Mouse (Mus musculus): ENCODE data around the gene Lsamp. TPM values are rescaled to one million over a fixed set of nuclear protein-coding genes. Genes with fewer than 3 reads are reported as not detected.

Lsamp gene
- polyA plus RNA-seq, 1 experiment from 2014 or later: 3.1 TPM

- 10% methylated on average over 2 of the region's 2 CpGs for WGBS
- Histone ChIP-seq H3K4me1 (ENCODE audit: control insufficient read depth, insufficient read depth, low read length) (no peaks in the 10 kb centered on the region), H3K36me3 (ENCODE audit: control insufficient read depth, insufficient read depth, low read length) (no peaks in the 10 kb centered on the region)
Measured at GRCm38 (mm10) chr16:41244711-41245110, 1260.5 kb downstream of the Lsamp start.

GRCm38 (mm10) chr16:41258145-41259035 is 1274.2 kb downstream of the Lsamp start:
- H3K36me3 ChIP-seq (ENCODE audit: control insufficient read depth, insufficient read depth, low read length): no peaks in the 10 kb centered on the region
- H3K9ac ChIP-seq (ENCODE audit: low read depth, low read length): no peak overlapping the region
- H3K27me3 ChIP-seq (replicated peaks; ENCODE audit: control insufficient read depth, insufficient read depth, low read length): no peaks in the 10 kb centered on the region
- H3K27ac ChIP-seq (ENCODE audit: low read length): no peak overlapping the region
- no peaks in the 10 kb centered on the region for H3K9me3 ChIP-seq (ENCODE audit: control insufficient read depth, low read length)
- H3K4me2 ChIP-seq (ENCODE audit: low read depth, low read length): no peak overlapping the region
- H3K4me3 ChIP-seq (ENCODE audit: low read length): no peak overlapping the region
- no peaks in the 10 kb centered on the region for H3K4me1 ChIP-seq (ENCODE audit: control insufficient read depth, insufficient read depth, low read length)
- 51% methylated on average over 12 of the region's 12 CpGs for WGBS
- ATAC-seq: no peak

More at GRCm38 (mm10) chr16:41244711-41245110, 1260.5 kb downstream of the Lsamp start:
- ATAC-seq: no peak
- Histone ChIP-seq H3K27ac (ENCODE audit: low read length) (no peak overlapping the region), H3K27me3 (replicated peaks; ENCODE audit: control insufficient read depth, insufficient read depth, low read length) (no peaks in the 10 kb centered on the region), H3K4me2 (ENCODE audit: low read depth, low read length) (no peak overlapping the region), H3K9ac (ENCODE audit: low read depth, low read length) (no peak overlapping the region), H3K4me3 (ENCODE audit: low read length) (no peak overlapping the region), H3K9me3 (ENCODE audit: control insufficient read depth, low read length) (no peaks in the 10 kb centered on the region)

GRCm38 (mm10) chr16:41275999-41276671 is 1292.0 kb downstream of the Lsamp start:
- 88% methylated on average over 2 of the region's 2 CpGs for WGBS
- no peak overlapping the region for H3K4me3 ChIP-seq (ENCODE audit: low read length)
- no peaks in the 10 kb centered on the region for H3K4me1 ChIP-seq (ENCODE audit: control insufficient read depth, insufficient read depth, low read length)
- H3K4me2 ChIP-seq (ENCODE audit: low read depth, low read length): no peak overlapping the region
- no peak for ATAC-seq
- no peaks in the 10 kb centered on the region for H3K9me3 ChIP-seq (ENCODE audit: control insufficient read depth, low read length)
- no peaks in the 10 kb centered on the region for H3K36me3 ChIP-seq (ENCODE audit: control insufficient read depth, insufficient read depth, low read length)
- no peak overlapping the region for H3K9ac ChIP-seq (ENCODE audit: low read depth, low read length)
- no peak overlapping the region for H3K27ac ChIP-seq (ENCODE audit: low read length)
- H3K27me3 ChIP-seq (replicated peaks; ENCODE audit: control insufficient read depth, insufficient read depth, low read length): no peaks in the 10 kb centered on the region

- Histone ChIP-seq H3K36me3 (ENCODE audit: control insufficient read depth, insufficient read depth, low read length) (no peaks in the 10 kb centered on the region), H3K27ac (ENCODE audit: low read length) (no peak overlapping the region), H3K4me2 (ENCODE audit: low read depth, low read length) (no peak overlapping the region), H3K4me1 (ENCODE audit: control insufficient read depth, insufficient read depth, low read length) (no peaks in the 10 kb centered on the region), H3K4me3 (ENCODE audit: low read length) (no peak overlapping the region), H3K27me3 (replicated peaks; ENCODE audit: control insufficient read depth, insufficient read depth, low read length) (no peaks in the 10 kb centered on the region), H3K9me3 (ENCODE audit: control insufficient read depth, low read length) (no peaks in the 10 kb centered on the region), H3K9ac (ENCODE audit: low read depth, low read length) (no peak overlapping the region)
- WGBS: 63% methylated on average over 3 of the region's 3 CpGs
- no peak for ATAC-seq
Measured at GRCm38 (mm10) chr16:41317992-41318391, 1333.8 kb downstream of the Lsamp start.

- Histone ChIP-seq H3K27ac (ENCODE audit: low read length) (no peak overlapping the region), H3K9ac (ENCODE audit: low read depth, low read length) (no peak overlapping the region), H3K27me3 (replicated peaks; ENCODE audit: control insufficient read depth, insufficient read depth, low read length) (no peaks in the 10 kb centered on the region), H3K4me3 (ENCODE audit: low read length) (no peak overlapping the region), H3K4me2 (ENCODE audit: low read depth, low read length) (no peak overlapping the region), H3K36me3 (ENCODE audit: control insufficient read depth, insufficient read depth, low read length) (no peaks in the 10 kb centered on the region), H3K4me1 (ENCODE audit: control insufficient read depth, insufficient read depth, low read length) (no peaks in the 10 kb centered on the region), H3K9me3 (ENCODE audit: control insufficient read depth, low read length) (no peaks in the 10 kb centered on the region)
- 68% methylated on average over 1 of the region's 1 CpGs for WGBS
- ATAC-seq: no peak
Measured at GRCm38 (mm10) chr16:41343431-41343830, 1359.3 kb downstream of the Lsamp start.

- H3K36me3 ChIP-seq (ENCODE audit: control insufficient read depth, insufficient read depth, low read length): no peaks in the 10 kb centered on the region
- no peak overlapping the region for H3K4me3 ChIP-seq (ENCODE audit: low read length)
- no peak overlapping the region for H3K9ac ChIP-seq (ENCODE audit: low read depth, low read length)
- H3K27ac ChIP-seq (ENCODE audit: low read length): no peak overlapping the region
- H3K4me1 ChIP-seq (ENCODE audit: control insufficient read depth, insufficient read depth, low read length): no peaks in the 10 kb centered on the region
- H3K27me3 ChIP-seq (replicated peaks; ENCODE audit: control insufficient read depth, insufficient read depth, low read length): no peaks in the 10 kb centered on the region
- WGBS: 79% methylated on average over 2 of the region's 2 CpGs
- no peaks in the 10 kb centered on the region for H3K9me3 ChIP-seq (ENCODE audit: control insufficient read depth, low read length)
- no peak for ATAC-seq
- H3K4me2 ChIP-seq (ENCODE audit: low read depth, low read length): no peak overlapping the region
Measured at GRCm38 (mm10) chr16:41365138-41365537, 1381.0 kb downstream of the Lsamp start.

GRCm38 (mm10) chr16:41383702-41384101 is 1399.5 kb downstream of the Lsamp start:
- Histone ChIP-seq H3K4me1 (ENCODE audit: control insufficient read depth, insufficient read depth, low read length) (no peaks in the 10 kb centered on the region), H3K36me3 (ENCODE audit: control insufficient read depth, insufficient read depth, low read length) (no peaks in the 10 kb centered on the region), H3K9ac (ENCODE audit: low read depth, low read length) (no peak overlapping the region), H3K27me3 (replicated peaks; ENCODE audit: control insufficient read depth, insufficient read depth, low read length) (no peaks in the 10 kb centered on the region), H3K9me3 (ENCODE audit: control insufficient read depth, low read length) (no peaks in the 10 kb centered on the region), H3K27ac (ENCODE audit: low read length) (no peak overlapping the region), H3K4me3 (ENCODE audit: low read length) (no peak overlapping the region), H3K4me2 (ENCODE audit: low read depth, low read length) (no peak overlapping the region)
- 38% methylated on average over 3 of the region's 3 CpGs for WGBS
- peak; percentile 92 for ATAC-seq

- no peak overlapping the region for H3K9ac ChIP-seq (ENCODE audit: low read depth, low read length)
- 69% methylated on average over 1 of the region's 1 CpGs for WGBS
- no peak overlapping the region for H3K4me2 ChIP-seq (ENCODE audit: low read depth, low read length)
- ATAC-seq: no peak
- H3K36me3 ChIP-seq (ENCODE audit: control insufficient read depth, insufficient read depth, low read length): no peaks in the 10 kb centered on the region
- H3K27ac ChIP-seq (ENCODE audit: low read length): no peak overlapping the region
- no peaks in the 10 kb centered on the region for H3K4me1 ChIP-seq (ENCODE audit: control insufficient read depth, insufficient read depth, low read length)
- H3K9me3 ChIP-seq (ENCODE audit: control insufficient read depth, low read length): no peaks in the 10 kb centered on the region
- no peaks in the 10 kb centered on the region for H3K27me3 ChIP-seq (replicated peaks; ENCODE audit: control insufficient read depth, insufficient read depth, low read length)
- no peak overlapping the region for H3K4me3 ChIP-seq (ENCODE audit: low read length)
Measured at GRCm38 (mm10) chr16:41384288-41384687, 1400.1 kb downstream of the Lsamp start.

GRCm38 (mm10) chr16:41408850-41409249 is 1424.7 kb downstream of the Lsamp start:
- Histone ChIP-seq H3K9ac (ENCODE audit: low read depth, low read length) (no peak overlapping the region), H3K36me3 (ENCODE audit: control insufficient read depth, insufficient read depth, low read length) (no peaks in the 10 kb centered on the region), H3K27me3 (replicated peaks; ENCODE audit: control insufficient read depth, insufficient read depth, low read length) (no peaks in the 10 kb centered on the region), H3K9me3 (ENCODE audit: control insufficient read depth, low read length) (no peaks in the 10 kb centered on the region), H3K4me3 (ENCODE audit: low read length) (no peak overlapping the region), H3K4me2 (ENCODE audit: low read depth, low read length) (no peak overlapping the region), H3K4me1 (ENCODE audit: control insufficient read depth, insufficient read depth, low read length) (no peaks in the 10 kb centered on the region), H3K27ac (ENCODE audit: low read length) (no peak overlapping the region)
- 56% methylated on average over 7 of the region's 7 CpGs for WGBS
- ATAC-seq: no peak
